Mouse (Mus musculus) heart, adult 2 months (tissue): Measurements from ENCODE around the gene Actr3b. TPM values are rescaled to one million over a fixed set of nuclear protein-coding genes. Genes with fewer than 3 reads are reported as not detected.

Experiments
- DNase-seq, 2 experiments: peaks; one replicate each; pipeline ENCODE4 v3.0.0; 2021
- H3K27ac ChIP-seq: fragments of 200-600 bp; 2 replicates; pipeline ENCODE4 v1.8.1; 2022
- H3K27me3 ChIP-seq: fragments of 200-500 bp; 2 replicates; pipeline ENCODE4 v1.6.1; 2012; ENCODE audit warnings: mild to moderate bottlenecking, low read length, inconsistent platforms, mixed read lengths; ENCODE audit not compliant: control insufficient read depth, insufficient read depth
- H3K36me3 ChIP-seq: fragments of 200-500 bp; 2 replicates; pipeline ENCODE4 v1.6.1; 2012; ENCODE audit warnings: low read length, inconsistent platforms; ENCODE audit not compliant: control insufficient read depth, insufficient read depth
- H3K4me1 ChIP-seq: fragments of 200-500 bp; 2 replicates; pipeline ENCODE4 v1.6.1; 2011; ENCODE audit warnings: low read length; ENCODE audit not compliant: control insufficient read depth, insufficient read depth
- H3K4me3 ChIP-seq: fragments of 200-600 bp; 2 replicates; pipeline ENCODE4 v1.8.1; 2022
- H3K79me2 ChIP-seq: fragments of 200-500 bp; replicated peaks from 2 replicates; pipeline ENCODE4 v1.6.1; 2012; ENCODE audit warnings: mild to moderate bottlenecking, inconsistent platforms, low read length, moderate library complexity, mixed read lengths; ENCODE audit not compliant: control insufficient read depth, insufficient read depth
- H3K9ac ChIP-seq: fragments of 200-500 bp; 2 replicates; pipeline ENCODE4 v1.6.1; 2012; ENCODE audit warnings: low read depth, mild to moderate bottlenecking, control low read depth, inconsistent platforms, low read length, mixed read lengths
- CTCF ChIP-seq: fragments of 200-600 bp; IDR thresholded peaks from 2 replicates; pipeline ENCODE4 v1.8.1; 2022; ENCODE audit warnings: antibody characterized with exemption, mild to moderate bottlenecking, moderate library complexity
- EP300 ChIP-seq: fragments of 200-500 bp; IDR thresholded peaks from 2 replicates; pipeline ENCODE4 v1.6.1; 2011; ENCODE audit warnings: low read depth, low read length, control low read depth; ENCODE audit not compliant: insufficient read depth
- POLR2A ChIP-seq: fragments of 200-500 bp; IDR thresholded peaks from 2 replicates; pipeline ENCODE4 v1.6.1; 2011; ENCODE audit warnings: mild to moderate bottlenecking, low read depth, low read length, control low read depth; ENCODE audit not compliant: insufficient read depth
- WGBS: fragments of 180-500 bp; shearing (Covaris S2); methylation state at CpG from one replicate; pipeline ENCODE4 v1.1.7; 2018; 5-methylcytosine and 5-hydroxymethylcytosine counted together
- intact Hi-C: fragments of 180-260 bp; cut with DNase I; formaldehyde crosslinking; loops from one replicate; pipeline ENCODE4 v1.15.1; 2025
- polyA plus RNA-seq: library from polyadenylated mRNA; depleted of rRNA; stranded (reverse); fragments of >200 nt; gene quantifications from 2 replicates; pipeline ENCODE4 v1.2.3, GENCODE M21; 2012; rRNA removed
- total RNA-seq, 2 experiments: library from RNA; stranded (reverse); gene quantifications; 2 replicates each; pipeline ENCODE4 v1.2.3; 2021

Actr3b gene
- total and polyA plus RNA-seq, 3 experiments = 28.3 to 46.8 (median 33.7) TPM

DNA sequence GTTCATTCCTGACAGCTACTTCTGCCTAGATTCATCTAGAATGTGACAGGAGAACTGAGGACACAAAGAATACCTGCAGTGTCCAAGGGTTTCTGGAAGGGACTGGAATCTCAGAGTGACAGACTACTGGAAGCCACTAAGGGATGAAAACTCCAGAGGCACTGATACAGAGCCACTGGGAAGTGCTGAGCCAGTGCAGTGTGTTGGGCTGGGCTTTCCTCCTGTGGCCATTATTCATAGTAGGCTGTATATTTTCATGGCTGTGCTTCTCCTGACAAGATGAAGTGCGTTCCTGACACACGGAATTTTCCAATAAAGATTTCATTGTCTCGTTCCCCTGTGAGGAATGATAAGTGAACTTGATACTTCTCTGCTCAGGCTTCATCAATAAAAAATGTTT, 126.9 kb downstream of the Actr3b start:
- Histone ChIP-seq H3K27me3 (no peaks in the 10 kb centered on the region), H3K36me3 (no peaks in the 10 kb centered on the region), H3K9ac (no peak overlapping the region), H3K27ac (no peak overlapping the region), H3K79me2 (no peaks in the 10 kb centered on the region), H3K4me1 (no peaks in the 10 kb centered on the region), H3K4me3 (no peak overlapping the region)
- intact Hi-C loops = no loop called here
- no peak for TF ChIP-seq EP300
- WGBS = 76% methylated on average over 3 of the region's 3 CpGs
- no peak for DNase-seq

- no peak for TF ChIP-seq EP300
- 33% methylated on average over 3 of the region's 3 CpGs for WGBS
- intact Hi-C loops = no loop called here
- Histone ChIP-seq H3K9ac (no peak overlapping the region), H3K79me2 (no peaks in the 10 kb centered on the region), H3K27me3 (no peaks in the 10 kb centered on the region), H3K36me3 (no peaks in the 10 kb centered on the region), H3K27ac (no peak overlapping the region), H3K4me3 (no peak overlapping the region), H3K4me1 (no peaks in the 10 kb centered on the region)
- no peak for DNase-seq
Observed at GRCm38 (mm10) chr5:25889746-25890382, 130.1 kb downstream of the Actr3b start.

GRCm38 (mm10) chr5:25891321-25891720, 131.5 kb downstream of the Actr3b start:
- Histone ChIP-seq H3K4me3 (no peak overlapping the region), H3K79me2 (no peaks in the 10 kb centered on the region), H3K27ac (no peak overlapping the region), H3K36me3 (no peaks in the 10 kb centered on the region), H3K4me1 (no peaks in the 10 kb centered on the region), H3K27me3 (no peaks in the 10 kb centered on the region), H3K9ac (no peak overlapping the region)
- DNase-seq = peak; percentile 26 to 57
- intact Hi-C loops = no loop called here
- no peak for TF ChIP-seq POLR2A
- peak; percentile 47 for TF ChIP-seq CTCF
- WGBS = 50% methylated on average over 1 of the region's 1 CpGs

Other genes starting within 250 kb of the Actr3b start
- gene Cct8l1, start 243.9 kb upstream of the Actr3b start, total RNA-seq = under 1 TPM in 1 of 2 experiments, not detected in 1; 0.18 TPM
- 0.06 and 0.18 TPM in 2 replicates for gene Cct8l1, start 243.9 kb upstream of the Actr3b start, polyA plus RNA-seq
- gene Xrcc2, start 54.2 kb upstream of the Actr3b start, total RNA-seq = 1 to 10 TPM; 4.8 to 7.3 TPM
- gene Xrcc2, start 54.2 kb upstream of the Actr3b start, polyA plus RNA-seq = 3.0 and 6.6 TPM in 2 replicates
- not detected for gene Gm21663, start 182.4 kb downstream of the Actr3b start, total RNA-seq
- gene Gm21663, start 182.4 kb downstream of the Actr3b start, polyA plus RNA-seq = not detected in 2 replicates
- gene Gm21671, start 194.4 kb downstream of the Actr3b start, total RNA-seq = not detected
- gene Gm21671, start 194.4 kb downstream of the Actr3b start, polyA plus RNA-seq = not detected in 2 replicates
- not detected for gene Gm21680, start 212.7 kb downstream of the Actr3b start, total RNA-seq
- not detected in 2 replicates for gene Gm21680, start 212.7 kb downstream of the Actr3b start, polyA plus RNA-seq
- gene Gm21698, start 228.7 kb downstream of the Actr3b start, total RNA-seq = not detected
- gene Gm21698, start 228.7 kb downstream of the Actr3b start, polyA plus RNA-seq = not detected in 2 replicates
- not detected for gene Gm1979, start 244.8 kb downstream of the Actr3b start, total RNA-seq
- gene Gm1979, start 244.8 kb downstream of the Actr3b start, polyA plus RNA-seq = not detected in 2 replicates